Mouse (Mus musculus): ENCODE results near the gene Rabepk.
A peak's percentile ranks its signal among the peaks of the same experiment; 100 is the strongest.
"Not testable (repeated sequence)": the region's sequence is repeated elsewhere in the genome, so short reads cannot be mapped to it uniquely, and the experiment has no call there.

Rabepk gene

GRCm38 (mm10) chr2:34799357-34800256 lies at the start of gene Rabepk:
Gene Rabepk (minus strand): TSS chr2:34799912.
- peak; percentile 91 for DNase-seq

DNA sequence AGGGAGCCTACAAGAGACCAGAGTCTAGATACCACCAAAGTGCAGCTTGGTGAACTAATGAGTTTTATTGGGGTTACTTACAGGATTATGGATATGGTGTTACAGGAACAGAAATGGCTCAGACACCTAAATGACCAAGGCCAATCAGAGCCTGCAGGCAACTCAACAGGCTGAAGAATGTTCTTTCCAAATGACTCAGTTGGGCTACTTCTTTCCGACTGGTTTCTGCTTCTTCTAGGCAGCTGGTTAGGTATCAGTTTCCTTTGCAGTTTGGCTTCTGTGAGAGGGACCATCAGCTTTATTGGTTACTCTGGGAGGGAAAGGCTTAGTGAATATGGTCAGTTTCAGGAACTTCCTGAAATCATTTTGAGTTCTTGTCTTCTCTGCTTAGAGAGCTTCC lies 48.0 kb upstream of the Rabepk start:
- no peak for DNase-seq

DNA sequence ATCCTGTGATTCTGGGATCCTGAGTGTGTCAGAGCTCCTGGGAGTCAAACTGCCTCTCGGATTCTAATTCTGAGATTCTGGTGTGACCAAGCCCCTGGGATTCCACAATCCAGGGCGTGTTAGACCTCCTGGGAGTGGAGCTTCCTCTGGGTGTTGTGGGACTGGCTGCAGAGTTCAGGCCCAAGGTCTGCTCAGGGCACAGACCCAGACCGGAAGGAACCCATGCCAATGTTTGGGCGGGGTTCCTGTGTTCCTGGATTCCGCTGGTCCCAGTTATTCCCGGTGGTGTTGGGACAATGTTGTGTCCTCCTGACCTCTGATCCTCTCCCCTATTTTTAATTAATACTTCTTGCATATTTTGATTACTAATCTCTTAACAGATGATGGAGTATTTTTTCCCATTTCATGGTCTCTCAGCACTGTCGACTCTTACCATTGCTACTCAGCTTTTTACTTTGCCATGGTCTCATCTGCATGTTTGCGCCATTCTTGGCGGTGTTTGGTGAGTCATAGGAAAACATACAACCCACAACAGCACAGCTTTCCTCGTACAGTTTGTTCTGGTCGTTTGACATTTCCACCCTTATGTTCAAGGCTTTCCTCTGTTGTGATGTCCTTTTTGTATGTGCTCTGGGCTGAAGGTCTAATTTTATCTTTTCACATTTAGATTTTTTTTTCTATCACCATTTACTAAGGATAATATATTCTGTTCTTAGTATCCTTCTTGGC lies 43.7 kb upstream of the Rabepk start:
- peak; percentile 86 for DNase-seq

DNA sequence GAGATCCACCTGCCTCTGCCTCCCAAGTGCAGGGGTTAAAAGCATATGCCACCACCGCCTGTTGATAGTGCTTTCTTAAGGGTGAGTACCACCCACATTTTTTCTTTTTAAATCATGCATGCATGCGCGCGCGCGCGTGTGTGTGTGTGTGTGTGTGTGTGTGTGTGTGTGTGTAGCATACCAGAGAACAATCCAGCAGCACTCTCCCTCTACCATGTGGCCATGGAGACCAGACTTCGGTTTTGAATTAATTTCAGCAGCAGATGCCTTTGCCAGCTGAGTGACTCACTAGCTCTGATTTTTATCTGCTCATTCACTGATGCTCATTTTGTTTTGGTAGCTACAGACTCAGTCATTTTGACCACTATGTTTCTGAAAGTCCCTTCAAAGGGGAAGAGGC lies 42.0 kb upstream of the Rabepk start:
- no peak for DNase-seq

DNA sequence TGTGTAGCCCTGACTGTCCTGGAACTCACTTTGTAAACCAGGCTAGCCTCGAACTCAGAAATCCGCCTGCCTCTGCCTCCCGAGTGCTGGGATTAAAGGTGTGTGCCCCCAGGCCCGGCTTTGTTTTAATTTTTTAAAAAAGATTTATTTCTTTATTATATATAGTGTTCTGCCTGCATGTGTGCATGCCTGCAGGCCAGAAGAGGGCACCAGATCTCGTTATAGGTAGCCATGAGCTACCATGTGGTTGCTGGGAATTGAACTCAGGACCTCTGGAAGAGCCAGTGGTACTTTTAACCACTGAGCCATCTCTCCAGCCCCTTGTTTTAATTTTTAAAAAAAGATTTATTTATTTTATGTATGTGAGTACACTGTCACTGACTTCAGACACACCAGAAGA lies 40.4 kb upstream of the Rabepk start:
- not testable (repeated sequence) for DNase-seq

- DNase-seq: no peak
Observed at GRCm38 (mm10) chr2:34835669-34836068, 36.0 kb upstream of the Rabepk start.

DNA sequence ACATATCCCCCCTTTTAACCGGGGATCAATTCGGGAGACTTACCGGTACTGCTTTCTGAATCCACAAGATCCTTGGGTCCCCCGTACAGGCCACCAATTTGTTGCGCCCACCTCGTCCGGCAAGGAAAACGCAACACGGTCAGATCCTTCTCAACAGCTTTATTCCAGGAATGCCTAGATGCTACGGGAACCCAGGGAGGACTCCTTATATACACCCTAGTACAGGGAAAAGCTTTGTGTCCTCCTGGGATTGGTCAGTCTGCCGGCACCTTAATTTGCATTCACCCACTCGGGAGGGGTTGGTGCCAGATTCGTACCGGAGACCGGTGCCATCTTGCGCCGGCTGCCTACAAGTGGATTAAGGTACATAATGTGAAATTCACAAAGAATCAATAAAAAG lies 33.9 kb upstream of the Rabepk start:
- no peak for DNase-seq

GRCm38 (mm10) chr2:34832766-34833457 lies 33.2 kb upstream of the Rabepk start, which contains the start of gene Gm34653:
Gene Gm34653 (plus strand): TSS chr2:34833007.
- DNase-seq: not testable (repeated sequence)

- not testable (repeated sequence) for DNase-seq
Observed at GRCm38 (mm10) chr2:34830066-34830465, 30.4 kb upstream of the Rabepk start.

GRCm38 (mm10) chr2:34828026-34828425 lies 28.3 kb upstream of the Rabepk start:
- no peak for DNase-seq

- DNase-seq: no peak
Observed at GRCm38 (mm10) chr2:34827591-34827990, 27.9 kb upstream of the Rabepk start.

GRCm38 (mm10) chr2:34826460-34827231 lies 26.9 kb upstream of the Rabepk start:
- no peak for DNase-seq

- DNase-seq: peak; percentile 95
Observed at GRCm38 (mm10) chr2:34825827-34826459, 26.2 kb upstream of the Rabepk start, which contains the start of gene Fbxw2. Gene Fbxw2 (minus strand): TSS chr2:34826311.

GRCm38 (mm10) chr2:34818492-34818891 lies 18.8 kb upstream of the Rabepk start:
- DNase-seq: no peak

DNA sequence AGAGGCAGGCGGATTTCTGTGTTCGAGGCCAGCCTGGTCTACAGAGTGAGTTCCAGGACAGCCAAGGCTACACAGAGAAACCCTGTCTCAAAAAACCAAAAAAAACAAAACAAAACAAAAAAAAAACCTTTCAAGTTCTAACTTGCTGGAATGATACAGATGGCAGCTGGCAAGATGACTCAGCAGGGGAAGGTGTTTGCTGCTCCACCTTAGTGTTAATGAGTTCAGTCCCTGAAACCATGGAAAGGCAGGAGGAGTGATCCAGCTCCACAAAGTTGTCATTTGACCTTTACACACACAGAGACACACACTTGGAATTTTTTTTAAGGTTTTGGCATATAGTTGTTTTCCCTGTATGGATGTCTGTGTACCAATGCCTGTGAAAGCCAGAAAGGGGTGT lies 16.2 kb upstream of the Rabepk start:
- DNase-seq: not testable (repeated sequence)

DNA sequence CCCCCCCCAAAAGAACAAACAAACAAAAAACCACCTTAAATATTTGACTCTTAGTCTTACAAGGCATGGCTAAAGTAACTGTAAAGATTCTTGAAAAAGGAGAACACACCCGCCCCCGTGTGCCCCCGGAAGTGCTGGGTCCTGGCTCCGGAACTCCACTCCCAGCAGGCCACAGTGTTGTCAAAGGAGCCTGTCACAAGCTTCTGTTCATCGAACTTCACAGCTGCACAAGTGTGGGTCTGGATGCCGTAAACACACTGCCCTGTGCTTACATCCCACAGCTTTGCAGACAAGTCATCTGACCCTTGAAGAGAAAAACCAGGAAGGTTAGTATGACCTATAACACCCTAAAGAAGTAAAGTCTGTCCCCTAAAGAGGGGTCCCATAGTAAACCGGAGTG lies 13.0 kb upstream of the Rabepk start:
- DNase-seq: no peak

DNA sequence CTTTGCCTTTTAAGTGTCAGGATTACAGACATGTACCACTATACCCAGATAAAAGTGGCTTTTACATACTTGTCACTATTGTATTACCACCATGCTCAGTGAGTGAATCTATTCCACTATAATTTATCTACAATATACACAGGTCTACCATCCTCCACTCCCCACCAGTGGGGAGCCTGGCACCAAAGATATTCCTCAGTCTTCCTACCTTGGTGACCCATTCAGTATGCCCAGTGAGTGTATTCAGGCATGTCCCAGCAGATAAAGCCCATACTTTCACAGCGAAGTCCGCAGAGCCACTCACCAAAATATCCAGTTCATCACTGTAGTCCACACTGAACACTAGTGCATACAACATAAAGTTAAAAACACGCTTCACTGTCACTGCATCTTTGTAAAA lies 11.1 kb upstream of the Rabepk start:
- DNase-seq: no peak

- DNase-seq: no peak
Observed at GRCm38 (mm10) chr2:34809568-34809967, 9.9 kb upstream of the Rabepk start.

DNA sequence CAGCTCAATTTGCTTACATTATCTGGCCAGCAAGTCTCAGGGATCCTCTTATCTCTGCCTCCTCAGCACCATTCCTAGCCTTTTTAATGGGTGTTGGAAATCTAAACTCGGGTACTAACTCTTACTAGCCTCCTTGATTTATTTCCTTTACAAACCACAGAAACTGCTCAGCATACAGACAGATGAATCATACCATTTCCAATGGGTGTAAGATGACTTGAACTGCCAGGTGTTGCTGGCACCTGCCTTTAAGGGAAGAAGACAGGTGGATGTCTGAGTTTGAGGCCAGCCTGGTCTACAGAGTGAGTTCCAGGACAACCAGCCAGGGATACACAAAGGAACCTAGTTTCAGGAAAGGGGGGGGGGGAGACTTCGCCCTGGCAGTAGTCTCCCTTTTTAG lies 8.3 kb upstream of the Rabepk start:
- DNase-seq: no peak

- no peak for DNase-seq
Observed at GRCm38 (mm10) chr2:34805364-34805950, 5.7 kb upstream of the Rabepk start.

GRCm38 (mm10) chr2:34804815-34805214 lies 5.1 kb upstream of the Rabepk start:
- DNase-seq: no peak

DNA sequence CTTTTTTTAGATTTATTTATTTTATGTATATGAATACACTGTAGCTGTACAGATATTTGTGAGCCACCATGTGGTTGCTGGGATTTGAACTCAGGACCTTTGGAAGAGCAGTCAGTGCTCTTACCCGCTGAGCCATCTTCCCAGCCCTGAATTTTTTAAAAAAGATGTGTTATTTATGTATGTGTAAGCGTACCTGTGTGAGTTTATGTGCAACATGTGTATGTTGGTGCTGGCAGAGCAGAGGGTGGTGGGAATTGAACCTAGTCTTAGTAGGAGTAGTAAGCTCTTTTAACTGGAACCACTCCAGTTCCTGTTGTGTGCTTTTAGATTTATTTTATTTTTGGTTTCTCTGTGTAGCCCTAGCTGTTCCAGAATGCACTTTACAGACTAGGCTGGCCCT lies 4.5 kb upstream of the Rabepk start:
- no peak for DNase-seq
